Mouse (Mus musculus) left cerebral cortex, adult 2 months (tissue): ENCODE data around the gene Bhlhe40. TPM values are rescaled to one million over a fixed set of nuclear protein-coding genes. Genes with fewer than 3 reads are reported as not detected.

ENCODE experiments used
- DNase-seq, 2 experiments: peaks; one replicate each; pipeline ENCODE4 v3.0.0; 2021 to 2022; ENCODE audit warnings: low spot score in 2 of 2, mixed read lengths in 1 of 2; ENCODE audit errors: extremely low spot score in 1 of 2
- H3K27ac ChIP-seq: fragments of 200-600 bp; 2 replicates; pipeline ENCODE4 v1.8.1; 2022
- H3K4me3 ChIP-seq: fragments of 200-600 bp; 2 replicates; pipeline ENCODE4 v1.8.1; 2022
- CTCF ChIP-seq: fragments of 200-600 bp; IDR thresholded peaks from 2 replicates; pipeline ENCODE4 v1.8.1; 2022; ENCODE audit warnings: antibody characterized with exemption, mild to moderate bottlenecking, moderate library complexity
- intact Hi-C: fragments of 180-260 bp; cut with DNase I; formaldehyde crosslinking; loops from one replicate; pipeline ENCODE4 v1.15.1; 2025
- total RNA-seq, 2 experiments: library from RNA; stranded (reverse); gene quantifications; 2 replicates each; pipeline ENCODE4 v1.2.3; 2021

Gene Bhlhe40
- total RNA-seq, 2 experiments from 2014 or later = 127 to 159 TPM

GRCm38 (mm10) chr6:108710667-108711066, 50.2 kb downstream of the Bhlhe40 start:
- intact Hi-C loops = loop anchor here (2.0 kb wide), 2 partner anchors 208 to 294 kb away; no protein-coding TSS in a partner anchor
- TF ChIP-seq CTCF = peak; percentile 16
- no peak for DNase-seq
- Histone ChIP-seq H3K27ac (no peak overlapping the region), H3K4me3 (no peak overlapping the region)

DNA sequence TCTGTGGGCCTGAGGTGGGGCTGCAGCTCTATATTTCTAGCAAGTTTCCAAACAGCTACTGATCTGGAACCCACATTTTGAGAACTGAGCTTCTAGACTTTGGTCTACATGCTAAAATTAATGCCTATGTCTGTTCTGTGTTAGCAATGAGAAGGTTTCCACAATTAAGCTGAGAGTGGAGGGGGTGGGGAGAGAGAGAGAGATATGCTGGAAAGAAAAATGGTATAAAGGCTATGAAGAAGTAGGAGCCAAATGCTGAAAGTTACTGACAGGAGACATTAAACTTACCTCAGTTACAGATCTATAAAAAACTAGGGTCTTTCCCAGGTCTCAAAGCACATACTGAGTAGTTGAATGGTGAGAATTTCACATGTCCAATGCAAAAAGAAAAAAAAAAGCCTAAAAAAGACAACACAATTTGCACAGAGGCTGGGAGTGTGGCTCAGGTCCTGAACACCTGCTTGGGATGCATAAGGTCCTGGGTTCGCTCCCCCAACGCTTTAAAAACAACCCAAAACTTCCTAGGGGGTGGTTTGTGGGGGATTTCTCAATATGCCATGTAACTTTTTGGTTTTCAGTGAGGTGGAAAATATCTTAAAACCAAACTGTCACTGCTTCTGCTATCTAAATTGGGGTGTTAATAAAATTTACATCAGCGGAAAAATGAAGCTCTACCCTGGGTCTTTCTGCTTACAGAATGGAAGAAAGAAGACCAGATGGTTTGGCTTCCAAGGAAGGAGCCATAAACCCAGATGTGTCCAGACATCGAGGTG, 50.9 kb downstream of the Bhlhe40 start:
- DNase-seq = no peak
- H3K27ac ChIP-seq = no peak overlapping the region
- intact Hi-C loops = loop anchor here (2.0 kb wide), 2 partner anchors 209 to 295 kb away; no protein-coding TSS in a partner anchor
- no peak for TF ChIP-seq CTCF
- H3K4me3 ChIP-seq = no peak overlapping the region

DNA sequence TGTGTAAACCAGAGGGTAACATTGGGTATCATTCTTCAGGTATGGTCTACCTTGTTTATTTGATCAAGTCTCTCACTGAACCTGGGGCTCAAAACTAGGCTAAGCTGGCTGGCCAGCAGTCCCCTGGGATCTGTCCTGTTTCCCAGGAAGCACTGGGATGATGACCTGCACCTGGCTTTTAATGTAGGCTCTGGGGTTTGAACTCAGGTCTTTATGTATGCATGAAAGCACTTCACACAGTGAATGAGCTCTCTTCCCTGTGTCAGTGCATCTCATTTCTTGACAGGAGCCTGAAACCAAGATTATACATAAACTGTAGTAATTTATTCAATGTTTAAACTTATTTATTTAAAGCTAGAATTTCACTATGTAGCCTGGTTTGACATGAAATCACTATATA, 51.7 kb downstream of the Bhlhe40 start:
- DNase-seq = no peak
- H3K4me3 ChIP-seq = no peak overlapping the region
- H3K27ac ChIP-seq = no peak overlapping the region
- TF ChIP-seq CTCF = no peak
- intact Hi-C loops = no loop called here

DNA sequence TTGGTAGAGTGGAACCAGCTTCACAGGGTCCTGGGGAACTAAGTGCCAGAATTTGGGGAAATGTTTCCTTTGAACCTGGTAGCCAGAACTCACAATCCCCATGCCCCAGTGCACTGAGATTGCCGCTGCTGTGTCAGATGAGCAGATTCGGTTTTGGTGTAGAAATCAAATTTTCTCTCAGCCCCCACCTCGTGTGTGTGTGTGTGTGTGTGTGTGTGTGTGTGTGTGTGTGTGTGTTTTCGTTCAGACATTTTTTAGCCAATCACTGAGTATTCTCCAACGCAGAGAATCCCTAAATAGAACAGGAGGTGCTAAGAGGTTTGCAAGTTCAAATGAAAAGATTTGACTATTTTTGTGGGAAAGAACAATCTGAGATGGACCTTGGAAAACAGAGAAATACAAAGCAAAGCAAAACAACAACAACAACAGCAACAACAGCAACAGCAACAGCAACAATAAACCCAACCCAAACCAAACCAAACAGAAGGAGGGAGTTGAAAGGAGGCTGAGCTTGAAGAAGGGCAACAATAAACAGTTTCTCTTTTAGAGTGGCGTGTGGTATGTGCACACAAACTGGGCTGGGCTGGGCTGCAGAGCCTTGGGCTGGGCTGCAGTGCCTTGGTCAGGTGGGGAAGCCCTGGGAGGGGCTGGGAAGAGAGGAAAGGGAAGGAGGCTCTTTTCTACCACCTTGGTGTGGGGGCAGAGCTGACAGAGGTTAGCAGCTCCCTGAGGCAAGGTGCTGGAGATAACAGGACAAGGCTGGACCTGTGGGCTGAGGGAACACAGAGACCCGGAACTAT, 52.9 kb downstream of the Bhlhe40 start:
- intact Hi-C loops = no loop called here
- TF ChIP-seq CTCF = no peak
- no peak for DNase-seq
- H3K4me3 ChIP-seq = no peak overlapping the region
- H3K27ac ChIP-seq = no peak overlapping the region

Other genes with a start within 250 kb of the Bhlhe40 start
- 100 to 1,000 TPM; 200 to 203 TPM for gene Arl8b, start 122.5 kb downstream of the Bhlhe40 start, total RNA-seq
- gene Edem1, start 168.0 kb downstream of the Bhlhe40 start, total RNA-seq = 10 to 100 TPM; 17.1 to 18.1 TPM